Mouse (Mus musculus): Measurements from ENCODE around the gene Pxt1. TPM values are rescaled to one million over a fixed set of nuclear protein-coding genes. Genes with fewer than 3 reads are reported as not detected.
A peak's percentile ranks its signal among the peaks of the same experiment; 100 is the strongest.

The Pxt1 gene
- polyA plus RNA-seq, 1 experiment from 2014 or later, result 0.18 TPM

- Histone ChIP-seq H3K27ac (replicated peaks) (no peak overlapping the region), H3K4me2 (replicated peaks; ENCODE audit: low read depth) (no peak overlapping the region), H3K9ac (ENCODE audit: low read length) (no peak overlapping the region), H3K4me1 (replicated peaks; ENCODE audit: control insufficient read depth, insufficient read depth) (no peaks in the 10 kb centered on the region), H3K36me3 (ENCODE audit: control insufficient read depth, insufficient read depth, low read length) (no peaks in the 10 kb centered on the region), H3K4me3 (ENCODE audit: low read depth, low read length) (no peak overlapping the region), H3K9me3 (ENCODE audit: control insufficient read depth, low read length) (no peaks in the 10 kb centered on the region), H3K27me3 (ENCODE audit: control insufficient read depth, insufficient read depth, low read length) (no peaks in the 10 kb centered on the region)
- ATAC-seq (ENCODE audit: low FRiP score, low TSS enrichment) (no peak), DNase-seq (ENCODE audit: low spot score) (no peak)
- 75% methylated on average over 7 of the region's 7 CpGs for WGBS
- TF ChIP-seq CTCF (IDR thresholded peaks at IDR 0.05; ENCODE audit: low read depth), result no peak
- TF ChIP-seq EP300 (optimal IDR thresholded peaks at IDR 0.05), result no peak
Observed at GRCm38 (mm10) chr17:28907959-28908358, 35.7 kb downstream of the Pxt1 start.

GRCm38 (mm10) chr17:28905377-28905916, 38.2 kb downstream of the Pxt1 start:
- no peak overlapping the region for H3K4me2 ChIP-seq (replicated peaks; ENCODE audit: low read depth)
- H3K27ac ChIP-seq (replicated peaks), result no peak overlapping the region
- no peaks in the 10 kb centered on the region for H3K36me3 ChIP-seq (ENCODE audit: control insufficient read depth, insufficient read depth, low read length)
- H3K4me3 ChIP-seq (ENCODE audit: low read depth, low read length), result no peak overlapping the region
- H3K9me3 ChIP-seq (ENCODE audit: control insufficient read depth, low read length), result no peaks in the 10 kb centered on the region
- no peak overlapping the region for H3K9ac ChIP-seq (ENCODE audit: low read length)
- no peaks in the 10 kb centered on the region for H3K4me1 ChIP-seq (replicated peaks; ENCODE audit: control insufficient read depth, insufficient read depth)
- no peak for DNase-seq (ENCODE audit: low spot score)
- no peaks in the 10 kb centered on the region for H3K27me3 ChIP-seq (ENCODE audit: control insufficient read depth, insufficient read depth, low read length)
- TF ChIP-seq CTCF (IDR thresholded peaks at IDR 0.05; ENCODE audit: low read depth) (no peak), EP300 (optimal IDR thresholded peaks at IDR 0.05) (no peak)
- WGBS, result 65% methylated on average over 13 of the region's 13 CpGs
- ATAC-seq (ENCODE audit: low FRiP score, low TSS enrichment), result no peak

- Histone ChIP-seq H3K36me3 (ENCODE audit: control insufficient read depth, insufficient read depth, low read length) (no peaks in the 10 kb centered on the region), H3K27ac (replicated peaks) (no peak overlapping the region), H3K4me1 (replicated peaks; ENCODE audit: control insufficient read depth, insufficient read depth) (no peaks in the 10 kb centered on the region), H3K27me3 (ENCODE audit: control insufficient read depth, insufficient read depth, low read length) (no peaks in the 10 kb centered on the region), H3K9me3 (ENCODE audit: control insufficient read depth, low read length) (no peaks in the 10 kb centered on the region), H3K4me3 (ENCODE audit: low read depth, low read length) (no peak overlapping the region), H3K9ac (ENCODE audit: low read length) (no peak overlapping the region), H3K4me2 (replicated peaks; ENCODE audit: low read depth) (no peak overlapping the region)
- TF ChIP-seq EP300 (optimal IDR thresholded peaks at IDR 0.05) (no peak), CTCF (IDR thresholded peaks at IDR 0.05; ENCODE audit: low read depth) (peak; percentile 84)
- peak; percentile 30; the same call in 1 of the 2 replicates for ATAC-seq (ENCODE audit: low FRiP score, low TSS enrichment)
- 28% methylated on average over 23 of the region's 23 CpGs for WGBS
- DNase-seq (ENCODE audit: low spot score), result peak; percentile 72
Observed at GRCm38 (mm10) chr17:28904546-28905376, 38.9 kb downstream of the Pxt1 start.

DNA sequence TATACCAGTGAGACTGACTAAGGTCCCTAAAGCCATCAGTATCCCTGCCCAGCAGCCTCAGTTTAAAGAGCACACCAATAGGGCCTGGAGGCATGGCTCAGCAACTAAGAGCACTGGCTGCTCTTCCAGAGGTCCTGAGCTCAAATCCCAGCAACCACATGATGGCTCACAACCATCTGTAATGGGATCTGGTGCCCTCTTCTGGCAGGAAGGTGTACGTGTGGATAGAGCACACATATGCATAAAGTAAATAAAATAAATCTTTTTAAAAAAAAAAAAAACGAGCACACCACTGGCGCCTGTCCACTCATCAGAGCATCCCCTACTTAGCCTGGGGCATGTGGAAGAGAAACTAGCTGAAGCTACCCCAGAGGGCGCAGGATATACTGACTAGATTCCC, 42.1 kb downstream of the Pxt1 start:
- Histone ChIP-seq H3K36me3 (ENCODE audit: control insufficient read depth, insufficient read depth, low read length) (no peaks in the 10 kb centered on the region), H3K4me2 (replicated peaks; ENCODE audit: low read depth) (no peak overlapping the region), H3K27ac (replicated peaks) (no peak overlapping the region), H3K9me3 (ENCODE audit: control insufficient read depth, low read length) (no peaks in the 10 kb centered on the region), H3K27me3 (ENCODE audit: control insufficient read depth, insufficient read depth, low read length) (no peaks in the 10 kb centered on the region), H3K4me3 (ENCODE audit: low read depth, low read length) (no peak overlapping the region), H3K4me1 (replicated peaks; ENCODE audit: control insufficient read depth, insufficient read depth) (no peaks in the 10 kb centered on the region), H3K9ac (ENCODE audit: low read length) (no peak overlapping the region)
- 66% methylated on average over 4 of the region's 4 CpGs for WGBS
- TF ChIP-seq EP300 (optimal IDR thresholded peaks at IDR 0.05) (no peak), CTCF (IDR thresholded peaks at IDR 0.05; ENCODE audit: low read depth) (peak; percentile 55)
- no peak for DNase-seq (ENCODE audit: low spot score)
- no peak for ATAC-seq (ENCODE audit: low FRiP score, low TSS enrichment)

- Histone ChIP-seq H3K27me3 (ENCODE audit: control insufficient read depth, insufficient read depth, low read length) (no peaks in the 10 kb centered on the region), H3K9me3 (ENCODE audit: control insufficient read depth, low read length) (no peaks in the 10 kb centered on the region), H3K4me3 (ENCODE audit: low read depth, low read length) (no peak overlapping the region), H3K36me3 (ENCODE audit: control insufficient read depth, insufficient read depth, low read length) (no peaks in the 10 kb centered on the region), H3K4me2 (replicated peaks; ENCODE audit: low read depth) (no peak overlapping the region), H3K9ac (ENCODE audit: low read length) (no peak overlapping the region), H3K27ac (replicated peaks) (no peak overlapping the region), H3K4me1 (replicated peaks; ENCODE audit: control insufficient read depth, insufficient read depth) (no peaks in the 10 kb centered on the region)
- TF ChIP-seq EP300 (optimal IDR thresholded peaks at IDR 0.05) (no peak), CTCF (IDR thresholded peaks at IDR 0.05; ENCODE audit: low read depth) (no peak)
- no peak for DNase-seq (ENCODE audit: low spot score)
- ATAC-seq (ENCODE audit: low FRiP score, low TSS enrichment), result peak; percentile 35; the same call in 1 of the 2 replicates
- WGBS, result 72% methylated on average over 19 of the region's 19 CpGs
Observed at GRCm38 (mm10) chr17:28899427-28899826, 44.2 kb downstream of the Pxt1 start.

GRCm38 (mm10) chr17:28898249-28898648, 45.4 kb downstream of the Pxt1 start:
- 57% methylated on average over 5 of the region's 5 CpGs for WGBS
- no peaks in the 10 kb centered on the region for H3K27me3 ChIP-seq (ENCODE audit: control insufficient read depth, insufficient read depth, low read length)
- no peaks in the 10 kb centered on the region for H3K9me3 ChIP-seq (ENCODE audit: control insufficient read depth, low read length)
- H3K4me2 ChIP-seq (replicated peaks; ENCODE audit: low read depth), result no peak overlapping the region
- H3K27ac ChIP-seq (replicated peaks), result no peak overlapping the region
- no peak for TF ChIP-seq CTCF (IDR thresholded peaks at IDR 0.05; ENCODE audit: low read depth)
- no peak for TF ChIP-seq EP300 (optimal IDR thresholded peaks at IDR 0.05)
- no peak overlapping the region for H3K9ac ChIP-seq (ENCODE audit: low read length)
- H3K4me1 ChIP-seq (replicated peaks; ENCODE audit: control insufficient read depth, insufficient read depth), result no peaks in the 10 kb centered on the region
- no peaks in the 10 kb centered on the region for H3K36me3 ChIP-seq (ENCODE audit: control insufficient read depth, insufficient read depth, low read length)
- no peak overlapping the region for H3K4me3 ChIP-seq (ENCODE audit: low read depth, low read length)
- no peak for DNase-seq (ENCODE audit: low spot score)
- peak; percentile 17; the same call in 1 of the 2 replicates for ATAC-seq (ENCODE audit: low FRiP score, low TSS enrichment)
